Mouse (Mus musculus): ENCODE data around the gene Rassf4. TPM values are rescaled to one million over a fixed set of nuclear protein-coding genes. Genes with fewer than 3 reads are reported as not detected.

Rassf4 gene
- total and polyA plus RNA-seq, 2 experiments from 2014 or later = 7.0 to 8.1 TPM

- H3K27me3 ChIP-seq (ENCODE audit: insufficient read depth, low read length) = no peaks in the 10 kb centered on the region
- H3K4me2 ChIP-seq (ENCODE audit: low read depth, low read length, poor library complexity, severe bottlenecking) = no peak overlapping the region
- 73% methylated on average over 6 of the region's 6 CpGs for WGBS
- peaks cover 9% of the 10 kb centered on the region; the same call in 1 of the 2 replicates for H3K4me1 ChIP-seq (ENCODE audit: insufficient read depth, low read length)
- H3K9me3 ChIP-seq (ENCODE audit: low read length) = no peaks in the 10 kb centered on the region
- H3K4me3 ChIP-seq (ENCODE audit: low read depth, low read length) = no peak overlapping the region
- H3K27ac ChIP-seq (ENCODE audit: low read depth, low read length) = no peak overlapping the region
- no peak overlapping the region for H3K9ac ChIP-seq (replicated peaks; ENCODE audit: low read length, poor library complexity, severe bottlenecking)
- ATAC-seq (ENCODE audit: low FRiP score) = no peak
- DNase-seq (ENCODE audit: low spot score) = no peak
- no peak for TF ChIP-seq CTCF (IDR thresholded peaks at IDR 0.05)
- no peaks in the 10 kb centered on the region for H3K36me3 ChIP-seq (ENCODE audit: insufficient read depth, low read length)
These were observed 3.6 kb upstream of the Rassf4 start for GRCm38 (mm10) chr6:116677321-116677720.

- Histone ChIP-seq H3K4me3 (ENCODE audit: low read depth, low read length) (no peak overlapping the region), H3K9me3 (ENCODE audit: low read length) (no peaks in the 10 kb centered on the region), H3K4me2 (ENCODE audit: low read depth, low read length, poor library complexity, severe bottlenecking) (no peak overlapping the region), H3K27ac (ENCODE audit: low read depth, low read length) (no peak overlapping the region), H3K9ac (replicated peaks; ENCODE audit: low read length, poor library complexity, severe bottlenecking) (no peak overlapping the region), H3K27me3 (ENCODE audit: insufficient read depth, low read length) (no peaks in the 10 kb centered on the region), H3K36me3 (ENCODE audit: insufficient read depth, low read length) (no peaks in the 10 kb centered on the region), H3K4me1 (ENCODE audit: insufficient read depth, low read length) (peaks cover 9% of the 10 kb centered on the region; the same call in 1 of the 2 replicates)
- WGBS = 83% methylated on average over 10 of the region's 10 CpGs
- DNase-seq (ENCODE audit: low spot score) (no peak), ATAC-seq (ENCODE audit: low FRiP score) (no peak)
- no peak for TF ChIP-seq CTCF (IDR thresholded peaks at IDR 0.05)
These were observed 2.7 kb upstream of the Rassf4 start for GRCm38 (mm10) chr6:116676355-116676913.

GRCm38 (mm10) chr6:116674283-116674886, 633 bp upstream of the Rassf4 start:
- ATAC-seq (ENCODE audit: low FRiP score) = no peak
- Histone ChIP-seq H3K4me1 (ENCODE audit: insufficient read depth, low read length) (peaks cover 14% of the 10 kb centered on the region), H3K4me3 (ENCODE audit: low read depth, low read length) (peak overlapping the region; percentile 48), H3K9me3 (ENCODE audit: low read length) (no peaks in the 10 kb centered on the region), H3K27me3 (ENCODE audit: insufficient read depth, low read length) (no peaks in the 10 kb centered on the region), H3K9ac (replicated peaks; ENCODE audit: low read length, poor library complexity, severe bottlenecking) (no peak overlapping the region; the same call in 1 of the 2 replicates), H3K36me3 (ENCODE audit: insufficient read depth, low read length) (no peaks in the 10 kb centered on the region), H3K27ac (ENCODE audit: low read depth, low read length) (no peak overlapping the region), H3K4me2 (ENCODE audit: low read depth, low read length, poor library complexity, severe bottlenecking) (peak overlapping the region; percentile 93)
- TF ChIP-seq CTCF (IDR thresholded peaks at IDR 0.05) = no peak
- no peak for DNase-seq (ENCODE audit: low spot score)
- 22% methylated on average over 16 of the region's 16 CpGs for WGBS

- DNase-seq (ENCODE audit: low spot score) = peak; percentile 22
- Histone ChIP-seq H3K4me2 (ENCODE audit: low read depth, low read length, poor library complexity, severe bottlenecking) (peak overlapping the region; percentile 93; the same call in 1 of the 2 replicates), H3K4me1 (ENCODE audit: insufficient read depth, low read length) (peaks cover 14% of the 10 kb centered on the region), H3K36me3 (ENCODE audit: insufficient read depth, low read length) (no peaks in the 10 kb centered on the region), H3K27ac (ENCODE audit: low read depth, low read length) (no peak overlapping the region), H3K27me3 (ENCODE audit: insufficient read depth, low read length) (no peaks in the 10 kb centered on the region), H3K9me3 (ENCODE audit: low read length) (no peaks in the 10 kb centered on the region), H3K9ac (replicated peaks; ENCODE audit: low read length, poor library complexity, severe bottlenecking) (no peak overlapping the region), H3K4me3 (ENCODE audit: low read depth, low read length) (no peak overlapping the region)
- WGBS = 60% methylated on average over 5 of the region's 5 CpGs
- TF ChIP-seq CTCF (IDR thresholded peaks at IDR 0.05) = no peak
- no peak for ATAC-seq (ENCODE audit: low FRiP score)
These were observed 1.4 kb downstream of the Rassf4 start for GRCm38 (mm10) chr6:116672349-116672748.

- H3K4me3 ChIP-seq (ENCODE audit: low read depth, low read length) = no peak overlapping the region
- peaks cover 14% of the 10 kb centered on the region for H3K4me1 ChIP-seq (ENCODE audit: insufficient read depth, low read length)
- H3K9ac ChIP-seq (replicated peaks; ENCODE audit: low read length, poor library complexity, severe bottlenecking) = no peak overlapping the region
- no peaks in the 10 kb centered on the region for H3K36me3 ChIP-seq (ENCODE audit: insufficient read depth, low read length)
- 77% methylated on average over 4 of the region's 4 CpGs for WGBS
- TF ChIP-seq CTCF (IDR thresholded peaks at IDR 0.05) = no peak
- H3K4me2 ChIP-seq (ENCODE audit: low read depth, low read length, poor library complexity, severe bottlenecking) = peak overlapping the region; percentile 12; the same call in 1 of the 2 replicates
- ATAC-seq (ENCODE audit: low FRiP score) = no peak
- peak; percentile 19 for DNase-seq (ENCODE audit: low spot score)
- H3K27ac ChIP-seq (ENCODE audit: low read depth, low read length) = no peak overlapping the region
- H3K9me3 ChIP-seq (ENCODE audit: low read length) = no peaks in the 10 kb centered on the region
- no peaks in the 10 kb centered on the region for H3K27me3 ChIP-seq (ENCODE audit: insufficient read depth, low read length)
These were observed 2.0 kb downstream of the Rassf4 start for GRCm38 (mm10) chr6:116671768-116672167.

- H3K36me3 ChIP-seq (ENCODE audit: insufficient read depth, low read length) = no peaks in the 10 kb centered on the region
- no peak overlapping the region; the same call in 1 of the 2 replicates for H3K9ac ChIP-seq (replicated peaks; ENCODE audit: low read length, poor library complexity, severe bottlenecking)
- H3K4me3 ChIP-seq (ENCODE audit: low read depth, low read length) = no peak overlapping the region
- H3K4me2 ChIP-seq (ENCODE audit: low read depth, low read length, poor library complexity, severe bottlenecking) = peak overlapping the region; percentile 30
- H3K27ac ChIP-seq (ENCODE audit: low read depth, low read length) = no peak overlapping the region
- TF ChIP-seq CTCF (IDR thresholded peaks at IDR 0.05) = no peak
- WGBS = 17% methylated on average over 5 of the region's 5 CpGs
- H3K4me1 ChIP-seq (ENCODE audit: insufficient read depth, low read length) = peaks cover 14% of the 10 kb centered on the region
- DNase-seq (ENCODE audit: low spot score) (peak; percentile 40), ATAC-seq (ENCODE audit: low FRiP score) (no peak)
- H3K9me3 ChIP-seq (ENCODE audit: low read length) = no peaks in the 10 kb centered on the region
- no peaks in the 10 kb centered on the region for H3K27me3 ChIP-seq (ENCODE audit: insufficient read depth, low read length)
These were observed 2.7 kb downstream of the Rassf4 start for GRCm38 (mm10) chr6:116671031-116671430.

Data from midbrain, postnatal 0 days (tissue).